Mouse (Mus musculus) CH12.LX (cell line): ENCODE measurements around the gene Fdxr. TPM values are rescaled to one million over a fixed set of nuclear protein-coding genes. Genes with fewer than 3 reads are reported as not detected.

Experiments
- DNase-seq: peaks from one replicate; pipeline ENCODE4 v3.0.0-alpha.2; 2013; ENCODE audit errors: extremely low read depth
- H3K27ac ChIP-seq: 2 replicates; pipeline ENCODE4 v1.5.1; 2012; ENCODE audit warnings: low read depth, mild to moderate bottlenecking, control low read depth, moderate library complexity; ENCODE audit not compliant: insufficient read depth
- H3K27me3 ChIP-seq: replicated peaks from 2 replicates; pipeline ENCODE3; 2012; ENCODE audit warnings: inconsistent platforms
- H3K36me3 ChIP-seq, 2 experiments: replicated peaks in 1 of 2; 2 replicates each; pipeline versions ENCODE3 to v1.6.1; 2012; ENCODE audit warnings: inconsistent platforms in 1 of 2, low read length in 1 of 2, mild to moderate bottlenecking in 1 of 2, mixed read lengths in 1 of 2, moderate library complexity in 1 of 2; ENCODE audit not compliant: control insufficient read depth in 1 of 2, insufficient read depth in 1 of 2
- H3K4me1 ChIP-seq, 2 experiments: 2 replicates each; pipeline ENCODE4 v1.6.1; 2012; ENCODE audit warnings: inconsistent platforms in 1 of 2, moderate library complexity in 1 of 2; ENCODE audit not compliant: insufficient read depth in 2 of 2, control insufficient read depth in 1 of 2
- H3K4me2 ChIP-seq: 2 replicates; pipeline ENCODE4 v1.6.1; 2012; ENCODE audit warnings: low read depth, mild to moderate bottlenecking, control low read depth; ENCODE audit not compliant: poor library complexity, insufficient read depth, severe bottlenecking
- H3K4me3 ChIP-seq, 3 experiments: fragments of 150-350 bp in 1 of 3; sonication (generic) in 1 of 3; replicated peaks in 1 of 3; 2 replicates each; pipeline versions ENCODE3 to v1.5.1; 2011 to 2012; ENCODE audit warnings: low read depth in 2 of 3, low read length in 2 of 3, mild to moderate bottlenecking in 2 of 3, moderate library complexity in 2 of 3, control low read depth in 1 of 3, improper control_type of control experiment in 1 of 3, inconsistent platforms in 1 of 3, mixed read lengths in 1 of 3; ENCODE audit not compliant: poor library complexity in 1 of 3
- H3K79me2 ChIP-seq: replicated peaks from 2 replicates; pipeline ENCODE4 v1.6.1; 2012; ENCODE audit warnings: mild to moderate bottlenecking, moderate library complexity; ENCODE audit not compliant: control insufficient read depth, poor library complexity, insufficient read depth, severe bottlenecking; ENCODE audit errors: extremely low read depth
- H3K9ac ChIP-seq: 2 replicates; pipeline ENCODE4 v1.6.1; 2012; ENCODE audit warnings: low read depth, mild to moderate bottlenecking, control low read depth, moderate library complexity; ENCODE audit not compliant: insufficient read depth
- H3K9me3 ChIP-seq: replicated peaks from 2 replicates; pipeline ENCODE3; 2012; ENCODE audit warnings: low read length, inconsistent platforms, mixed read lengths
- BHLHE40 ChIP-seq: IDR thresholded peaks from 2 replicates; pipeline ENCODE4 v1.6.1; 2011; ENCODE audit warnings: mild to moderate bottlenecking, low read depth, low read length, improper control_type of control experiment
- CHD1 ChIP-seq: IDR thresholded peaks from 2 replicates; pipeline ENCODE4 v1.6.1; 2012; ENCODE audit warnings: low read depth, low read length, improper control_type of control experiment, inconsistent platforms
- CHD2 ChIP-seq: IDR thresholded peaks from 2 replicates; pipeline ENCODE4 v1.6.1; 2011; ENCODE audit warnings: low read length, improper control_type of control experiment
- ELF1 ChIP-seq: IDR thresholded peaks from 2 replicates; pipeline ENCODE4 v1.6.1; 2014; ENCODE audit warnings: low read depth, mild to moderate bottlenecking, inconsistent platforms, low read length, improper control_type of control experiment
- EP300 ChIP-seq: IDR thresholded peaks from 2 replicates; pipeline ENCODE4 v1.6.1; 2011; ENCODE audit warnings: low read length, improper control_type of control experiment
- ETS1 ChIP-seq: conservative IDR thresholded peaks from 2 replicates; pipeline ENCODE4 v1.6.1; 2012; ENCODE audit warnings: low read depth, mild to moderate bottlenecking, inconsistent platforms, low read length, improper control_type of control experiment, moderate library complexity
- HCFC1 ChIP-seq: IDR thresholded peaks from 2 replicates; pipeline ENCODE4 v1.6.1; 2012; ENCODE audit warnings: low read depth, mild to moderate bottlenecking, inconsistent platforms, low read length, improper control_type of control experiment
- IRF4 ChIP-seq: IDR thresholded peaks from 2 replicates; pipeline ENCODE4 v1.6.1; 2014; ENCODE audit warnings: low read depth, mild to moderate bottlenecking, inconsistent platforms, low read length, improper control_type of control experiment
- JUN ChIP-seq: IDR thresholded peaks from 2 replicates; pipeline ENCODE4 v1.6.1; 2011; ENCODE audit warnings: low read depth, mild to moderate bottlenecking, low read length, improper control_type of control experiment, moderate library complexity; ENCODE audit not compliant: insufficient read depth
- JUND ChIP-seq: conservative IDR thresholded peaks from 2 replicates; pipeline ENCODE4 v1.6.1; 2011; ENCODE audit warnings: low read depth, low read length, improper control_type of control experiment
- KAT2A ChIP-seq: IDR thresholded peaks from 2 replicates; pipeline ENCODE4 v1.6.1; 2012; ENCODE audit warnings: low read length, improper control_type of control experiment, inconsistent platforms; ENCODE audit not compliant: insufficient replicate concordance
- MAFK ChIP-seq: IDR thresholded peaks from 2 replicates; pipeline ENCODE4 v1.6.1; 2011; ENCODE audit warnings: low read length, improper control_type of control experiment; ENCODE audit not compliant: insufficient replicate concordance
- MAX ChIP-seq: IDR thresholded peaks from 2 replicates; pipeline ENCODE4 v1.6.1; 2011; ENCODE audit warnings: low read length, improper control_type of control experiment
- MEF2A ChIP-seq: IDR thresholded peaks from 2 replicates; pipeline ENCODE4 v1.6.1; 2014; ENCODE audit warnings: low read depth, mild to moderate bottlenecking, inconsistent platforms, low read length, improper control_type of control experiment, borderline replicate concordance
- MYC ChIP-seq: IDR thresholded peaks from 2 replicates; pipeline ENCODE4 v1.6.1; 2011; ENCODE audit warnings: low read depth, mild to moderate bottlenecking, improper control_type of control experiment, low read length
- NELFE ChIP-seq: IDR thresholded peaks from 2 replicates; pipeline ENCODE4 v1.6.1; 2011; ENCODE audit warnings: low read depth, low read length, improper control_type of control experiment
- NRF1 ChIP-seq: IDR thresholded peaks from 2 replicates; pipeline ENCODE4 v1.6.1; 2014; ENCODE audit warnings: low read depth, mild to moderate bottlenecking, inconsistent platforms, low read length, improper control_type of control experiment, moderate library complexity
- PAX5 ChIP-seq: IDR thresholded peaks from 2 replicates; pipeline ENCODE4 v1.6.1; 2012; ENCODE audit warnings: low read length, inconsistent platforms, mixed read lengths
- POLR2A ChIP-seq: IDR thresholded peaks from 2 replicates; pipeline ENCODE4 v1.6.1; 2011; ENCODE audit warnings: low read depth, mild to moderate bottlenecking, improper control_type of control experiment, low read length
- POLR2AphosphoS2 ChIP-seq: IDR thresholded peaks from 2 replicates; pipeline ENCODE4 v1.6.1; 2011; ENCODE audit warnings: low read depth, low read length, improper control_type of control experiment
- RAD21 ChIP-seq: IDR thresholded peaks from 2 replicates; pipeline ENCODE4 v1.6.1; 2011; ENCODE audit warnings: low read depth, mild to moderate bottlenecking, low read length, improper control_type of control experiment, moderate library complexity
- RCOR1 ChIP-seq: conservative IDR thresholded peaks from 2 replicates; pipeline ENCODE4 v1.6.1; 2012; ENCODE audit warnings: low read depth, mild to moderate bottlenecking, inconsistent platforms, low read length, improper control_type of control experiment
- SIN3A ChIP-seq: IDR thresholded peaks from 2 replicates; pipeline ENCODE4 v1.6.1; 2012; ENCODE audit warnings: low read length, improper control_type of control experiment, inconsistent platforms
- SMC3 ChIP-seq: IDR thresholded peaks from 2 replicates; pipeline ENCODE4 v1.6.1; 2011; ENCODE audit warnings: low read depth, low read length, improper control_type of control experiment
- TBP ChIP-seq: conservative IDR thresholded peaks from 2 replicates; pipeline ENCODE4 v1.6.1; 2011; ENCODE audit warnings: low read depth, low read length, improper control_type of control experiment
- TCF12 ChIP-seq: IDR thresholded peaks from 2 replicates; pipeline ENCODE4 v1.6.1; 2014; ENCODE audit warnings: low read depth, mild to moderate bottlenecking, inconsistent platforms, low read length, improper control_type of control experiment
- UBTF ChIP-seq: IDR thresholded peaks from 2 replicates; pipeline ENCODE4 v1.6.1; 2012; ENCODE audit warnings: low read depth, mild to moderate bottlenecking, inconsistent platforms, low read length, improper control_type of control experiment, moderate library complexity
- USF2 ChIP-seq: conservative IDR thresholded peaks from 2 replicates; pipeline ENCODE4 v1.6.1; 2011; ENCODE audit warnings: low read depth, low read length, improper control_type of control experiment
- ZC3H11A ChIP-seq: IDR thresholded peaks from 2 replicates; pipeline ENCODE4 v1.6.1; 2012; ENCODE audit warnings: low read depth, mild to moderate bottlenecking, inconsistent platforms, low read length, improper control_type of control experiment
- ZKSCAN1 ChIP-seq: IDR thresholded peaks from 2 replicates; pipeline ENCODE4 v1.6.1; 2012; ENCODE audit warnings: low read depth, inconsistent platforms, low read length, improper control_type of control experiment, borderline replicate concordance
- ZMIZ1 ChIP-seq: IDR thresholded peaks from 2 replicates; pipeline ENCODE4 v1.6.1; 2012; ENCODE audit warnings: low read depth, mild to moderate bottlenecking, inconsistent platforms, low read length, improper control_type of control experiment
- ZNF384 ChIP-seq: IDR thresholded peaks from 2 replicates; pipeline ENCODE4 v1.6.1; 2012; ENCODE audit warnings: low read depth, low read length, improper control_type of control experiment, inconsistent platforms
- dilution Hi-C: fragments of 300-500 bp; cut with MboI; formaldehyde crosslinking; loops from 2 replicates; pipeline ENCODE4 v1.14.3; 2020; ENCODE audit warnings: low sequenced_read_pairs; ENCODE audit not compliant: extremely low pct_unique_long_range_greater_than_20kb, extremely low pct_ligation_motif_present
- in situ Hi-C: fragments of 300-500 bp; cut with MboI; formaldehyde crosslinking; loops from 3 replicates; pipeline ENCODE4 v1.14.3; 2019; ENCODE audit warnings: low sequenced_read_pairs, low pct_ligation_motif_present, low pct_unique_long_range_greater_than_20kb, mixed read lengths
- polyA plus RNA-seq: library from polyadenylated mRNA; unstranded; fragments of >175 nt; gene quantifications from 2 replicates; pipeline ENCODE4 v1.2.1, GENCODE M21; 2012; ENCODE audit warnings: low read depth; ENCODE audit not compliant: insufficient read length
- total RNA-seq, 2 experiments: library from RNA; depleted of rRNA; stranded (reverse); fragments of 300-350 nt in 1 of 2; fragments of >200 nt in 1 of 2; gene quantifications; 2 replicates each; pipeline ENCODE4 v1.2.3; 2012 to 2014

Gene Fdxr
- total and polyA plus RNA-seq, 3 experiments, result 43.8 to 63.3 (median 58.6) TPM

GRCm38 (mm10) chr11:115298160-115298559 is 21.3 kb upstream of the Fdxr start:
- H3K36me3 ChIP-seq, result no peaks in the 10 kb centered on the region
- no peak overlapping the region for H3K27ac ChIP-seq
- H3K9ac ChIP-seq, result peak overlapping the region; percentile 16

GRCm38 (mm10) chr11:115297214-115297826 is 20.5 kb upstream of the Fdxr start, which contains the start of gene Fads6:
Gene Fads6, minus strand, starts transcription at chr11:115297663.
- Histone ChIP-seq H3K4me2 (peak within 1 kb of the TSS; percentile 9), H3K9me3 (peaks cover 17% of the 10 kb centered on the region), H3K36me3 (no peaks in the 10 kb centered on the region), H3K9ac (peak within 1 kb of the TSS; percentile 16), H3K27ac (peak within 1 kb of the TSS; percentile 7; the same call in 1 of the 2 replicates), H3K27me3 (peaks cover 80% of the 10 kb centered on the region), H3K4me1 (peaks cover 7 to 9% of the 10 kb centered on the region in 2 experiments), H3K79me2 (no peaks in the 10 kb centered on the region), H3K4me3 (peak within 1 kb of the TSS; percentile 33 to 70 (median 48))
- DNase-seq, result peak; percentile 29
- dilution Hi-C loops, result no loop called here
- in situ Hi-C loops, result no loop called here
- TF ChIP-seq ZNF384, result no peak
- TF ChIP-seq SMC3, result peak; percentile 58
- no peak for TF ChIP-seq USF2
- TF ChIP-seq MAFK, result no peak
- TF ChIP-seq POLR2AphosphoS2, result no peak; the same call in 1 of the 2 replicates
- TF ChIP-seq RCOR1, result peak; percentile 62; the same call in 1 of the 2 replicates
- TF ChIP-seq MAX, result peak; percentile 81
- TF ChIP-seq POLR2A, result peak; percentile 71
- TF ChIP-seq ZKSCAN1, result no peak
- TF ChIP-seq JUND, result no peak
- peak; percentile 49; the same call in 1 of the 2 replicates for TF ChIP-seq MYC
- no peak for TF ChIP-seq PAX5
- TF ChIP-seq ZC3H11A, result no peak
- no peak; the same call in 1 of the 2 replicates for TF ChIP-seq UBTF
- peak; percentile 65 for TF ChIP-seq MEF2A
- TF ChIP-seq KAT2A, result 0 out of 2 replicates have a peak, but pooled peaks have one; percentile 10
- TF ChIP-seq JUN, result no peak
- peak; percentile 55 for TF ChIP-seq ETS1
- TF ChIP-seq IRF4, result peak; percentile 74
- peak; percentile 42 for TF ChIP-seq ELF1
- peak; percentile 36; the same call in 1 of the 2 replicates for TF ChIP-seq NRF1
- peak; percentile 51; the same call in 1 of the 2 replicates for TF ChIP-seq HCFC1
- TF ChIP-seq CHD1, result no peak
- no peak; the same call in 1 of the 2 replicates for TF ChIP-seq EP300
- no peak for TF ChIP-seq TBP
- TF ChIP-seq CHD2, result peak; percentile 68
- TF ChIP-seq RAD21, result peak; percentile 43
- TF ChIP-seq ZMIZ1, result 0 out of 2 replicates have a peak, but pooled peaks have one; percentile 16
- TF ChIP-seq NELFE, result peak; percentile 77; the same call in 1 of the 2 replicates
- peak; percentile 21; the same call in 1 of the 2 replicates for TF ChIP-seq SIN3A

More at GRCm38 (mm10) chr11:115298160-115298559, 21.3 kb upstream of the Fdxr start:
- TF ChIP-seq BHLHE40 (peak; percentile 60), TCF12 (no peak), ZKSCAN1 (no peak), ZNF384 (peak; percentile 86)
- Histone ChIP-seq H3K9me3 (peaks cover 17% of the 10 kb centered on the region), H3K4me2 (peak overlapping the region; percentile 9), H3K4me3 (peak overlapping the region in 2 of 3 experiments; percentile 48 to 70), H3K27me3 (peaks cover 81% of the 10 kb centered on the region), H3K79me2 (no peaks in the 10 kb centered on the region), H3K4me1 (peaks cover 7 to 9% of the 10 kb centered on the region in 2 experiments)
- no peak for DNase-seq
- in situ Hi-C loops (no loop called here), dilution Hi-C loops (no loop called here)
